Mouse (Mus musculus) myocyte (in vitro differentiated cells): ENCODE data around the gene Tob1. TPM values are rescaled to one million over a fixed set of nuclear protein-coding genes. Genes with fewer than 3 reads are reported as not detected.

Experiments
- H3K27me3 ChIP-seq: one replicate; pipeline ENCODE4 v1.6.1; 2011; ENCODE audit not compliant: control insufficient read depth, insufficient read depth, insufficient read length
- H3K36me3 ChIP-seq: one replicate; pipeline ENCODE4 v1.6.1; 2011; ENCODE audit not compliant: control insufficient read depth, insufficient read depth
- H3K4me2 ChIP-seq: one replicate; pipeline ENCODE4 v1.6.1; 2011; ENCODE audit warnings: low read depth, control low read depth
- H3K4me3 ChIP-seq: one replicate; pipeline ENCODE4 v1.5.1; 2011; ENCODE audit warnings: mild to moderate bottlenecking, control low read depth, moderate library complexity
- H3K79me2 ChIP-seq: one replicate; pipeline ENCODE4 v1.6.1; 2011; ENCODE audit not compliant: control insufficient read depth, insufficient read depth
- H3ac ChIP-seq: one replicate; pipeline ENCODE4 v1.6.1; 2011; ENCODE audit not compliant: control insufficient read depth, insufficient read length
- CEBPB ChIP-seq: IDR thresholded peaks from 2 replicates; pipeline ENCODE4 v1.6.1; 2011; ENCODE audit warnings: mild to moderate bottlenecking, moderate library complexity; ENCODE audit not compliant: poor library complexity, insufficient read depth, severe bottlenecking
- E2F4 ChIP-seq: IDR thresholded peaks from one replicate; pipeline ENCODE4 v1.6.1; 2011; ENCODE audit warnings: mild to moderate bottlenecking, control low read depth, moderate library complexity; ENCODE audit not compliant: insufficient read depth
- MAX ChIP-seq: IDR thresholded peaks from one replicate; pipeline ENCODE4 v1.6.1; 2011; ENCODE audit warnings: low read depth, mild to moderate bottlenecking, control low read depth
- MYOD1 ChIP-seq, 3 experiments: IDR thresholded peaks; one replicate each; pipeline ENCODE4 v1.6.1; 2011; ENCODE audit warnings: control low read depth in 2 of 3, low read depth in 2 of 3, mild to moderate bottlenecking in 2 of 3, moderate library complexity in 1 of 3; ENCODE audit not compliant: insufficient read length in 2 of 3, control insufficient read depth in 1 of 3
- MYOG ChIP-seq, 3 experiments: IDR thresholded peaks; one replicate each; pipeline ENCODE4 v1.6.1; 2011; ENCODE audit warnings: control low read depth in 2 of 3, low read depth in 2 of 3, mild to moderate bottlenecking in 2 of 3; ENCODE audit not compliant: insufficient read length in 2 of 3, control insufficient read depth in 1 of 3, insufficient read depth in 1 of 3
- POLR2A ChIP-seq: IDR thresholded peaks from one replicate; pipeline ENCODE4 v1.6.1; 2011; ENCODE audit warnings: low read depth, mild to moderate bottlenecking, control low read depth, moderate library complexity; ENCODE audit not compliant: insufficient read length
- POLR2AphosphoS2 ChIP-seq: IDR thresholded peaks from one replicate; pipeline ENCODE4 v1.6.1; 2011; ENCODE audit warnings: low read depth, control low read depth; ENCODE audit not compliant: insufficient read length
- REST ChIP-seq: IDR thresholded peaks from one replicate; pipeline ENCODE4 v1.6.1; 2011; ENCODE audit warnings: mild to moderate bottlenecking, control low read depth, moderate library complexity; ENCODE audit not compliant: insufficient read depth, insufficient read length
- SRF ChIP-seq: IDR thresholded peaks from one replicate; pipeline ENCODE4 v1.6.1; 2011; ENCODE audit warnings: low read depth; ENCODE audit not compliant: control insufficient read depth, insufficient read length
- TCF12 ChIP-seq: IDR thresholded peaks from one replicate; pipeline ENCODE4 v1.6.1; 2011; ENCODE audit warnings: mild to moderate bottlenecking, control low read depth; ENCODE audit not compliant: poor library complexity, insufficient read depth, severe bottlenecking
- TCF3 ChIP-seq: IDR thresholded peaks from one replicate; pipeline ENCODE4 v1.6.1; 2011; ENCODE audit warnings: low read depth, control low read depth; ENCODE audit not compliant: insufficient read length
- USF1 ChIP-seq: IDR thresholded peaks from one replicate; pipeline ENCODE4 v1.6.1; 2011; ENCODE audit warnings: low read depth, mild to moderate bottlenecking, control low read depth, moderate library complexity
- polyA plus RNA-seq: library from polyadenylated mRNA; unstranded; fragments of >200 nt; fragmentation: generic; extraction: Trizol; gene quantifications from one replicate; pipeline ENCODE4 v1.2.1, GENCODE M21; 2012; ENCODE audit warnings: missing spikeins

The Tob1 gene
- polyA plus RNA-seq, 1 experiment, result 32.8 TPM

DNA sequence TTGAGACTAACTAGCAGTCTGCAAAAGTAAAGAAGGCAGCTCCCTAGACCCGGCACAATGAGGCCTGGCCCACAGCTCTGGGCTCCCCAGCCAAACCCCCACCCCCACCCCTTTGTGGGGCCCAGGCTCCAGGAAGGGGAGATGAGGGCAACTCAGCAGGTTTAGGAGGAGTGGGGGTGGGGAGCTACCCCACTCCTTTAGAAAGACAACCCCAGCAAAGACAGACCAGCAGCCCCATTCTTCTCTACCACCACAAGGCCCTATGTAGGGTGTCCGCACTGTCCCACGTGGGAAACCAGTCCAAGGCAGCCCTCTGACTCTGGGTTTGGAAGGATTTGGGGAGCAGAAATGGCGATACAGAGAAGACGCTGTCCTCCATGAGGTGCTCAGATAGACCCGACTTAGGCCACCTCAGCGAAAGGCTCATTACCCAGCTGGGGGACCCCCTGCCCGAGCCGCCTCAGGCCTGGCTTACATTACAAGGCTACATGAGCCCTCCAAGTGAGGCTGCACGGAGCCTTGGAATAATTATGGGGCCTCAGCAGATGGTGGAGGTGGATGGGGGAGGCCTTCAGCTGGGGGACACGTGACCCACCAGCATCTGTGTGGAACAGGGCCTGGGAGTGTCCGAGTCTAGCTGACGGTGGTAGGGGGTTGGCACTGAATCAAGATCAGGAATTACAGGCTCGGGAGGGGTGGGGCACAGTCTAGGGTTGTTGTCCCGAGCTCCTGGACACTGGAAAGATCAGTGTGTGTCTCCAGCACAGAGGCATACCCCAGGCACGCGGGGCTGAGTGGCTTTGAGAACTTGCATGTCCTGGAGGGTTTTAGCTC lies 34.9 kb downstream of the Tob1 start, which contains the start of gene Wfikkn2:
Gene Wfikkn2, minus strand, starts transcription at position 51 of the 834 bp plus-strand sequence.
- Histone ChIP-seq H3K36me3 (no peaks in the 10 kb centered on the region), H3ac (no peak within 1 kb of the TSS), H3K27me3 (no peaks in the 10 kb centered on the region), H3K4me3 (no peak within 1 kb of the TSS), H3K79me2 (no peaks in the 10 kb centered on the region), H3K4me2 (peak within 1 kb of the TSS; percentile 34)
- TF ChIP-seq REST (no peak), MYOG (IDR thresholded peaks at IDR 0.05; ENCODE audit: control insufficient read depth in 1 of 3, insufficient read depth in 1 of 3, insufficient read length in 2 of 3, low read depth in 2 of 3) (peak in 1 of 3 experiments; percentile 58), MYOD1 (IDR thresholded peaks at IDR 0.05; ENCODE audit: control insufficient read depth in 1 of 3, insufficient read length in 2 of 3, low read depth in 2 of 3) (peak in 1 of 3 experiments; percentile 14), USF1 (peak; percentile 63), SRF (no peak)

DNA sequence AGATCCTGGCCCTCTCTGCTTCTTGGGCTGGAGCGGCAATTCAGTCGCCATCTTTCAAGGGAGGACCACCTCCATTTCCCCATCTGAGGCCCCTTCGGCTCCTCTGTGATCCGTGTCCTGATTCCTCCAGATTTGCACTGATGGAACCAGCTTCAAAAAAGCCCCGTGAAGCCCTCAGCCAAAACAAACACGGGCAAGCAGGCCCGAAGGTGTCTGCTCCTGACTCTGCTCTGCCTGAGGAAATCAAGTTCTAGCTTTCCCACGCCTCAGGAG lies 35.5 kb downstream of the Tob1 start:
- no peaks in the 10 kb centered on the region for H3K79me2 ChIP-seq
- no peak overlapping the region for H3K4me3 ChIP-seq
- no peaks in the 10 kb centered on the region for H3K27me3 ChIP-seq
- TF ChIP-seq REST (no peak), MYOG (IDR thresholded peaks at IDR 0.05; ENCODE audit: control insufficient read depth in 1 of 3, insufficient read depth in 1 of 3, insufficient read length in 2 of 3, low read depth in 2 of 3) (no peak), TCF3 (no peak), MYOD1 (IDR thresholded peaks at IDR 0.05; ENCODE audit: control insufficient read depth in 1 of 3, insufficient read length in 2 of 3, low read depth in 2 of 3) (no peak), E2F4 (no peak), SRF (no peak), USF1 (no peak), TCF12 (no peak), POLR2AphosphoS2 (no peak), CEBPB (no peak), POLR2A (no peak), MAX (no peak)
- no peaks in the 10 kb centered on the region for H3K36me3 ChIP-seq
- H3ac ChIP-seq, result no peak overlapping the region
- no peak overlapping the region for H3K4me2 ChIP-seq

DNA sequence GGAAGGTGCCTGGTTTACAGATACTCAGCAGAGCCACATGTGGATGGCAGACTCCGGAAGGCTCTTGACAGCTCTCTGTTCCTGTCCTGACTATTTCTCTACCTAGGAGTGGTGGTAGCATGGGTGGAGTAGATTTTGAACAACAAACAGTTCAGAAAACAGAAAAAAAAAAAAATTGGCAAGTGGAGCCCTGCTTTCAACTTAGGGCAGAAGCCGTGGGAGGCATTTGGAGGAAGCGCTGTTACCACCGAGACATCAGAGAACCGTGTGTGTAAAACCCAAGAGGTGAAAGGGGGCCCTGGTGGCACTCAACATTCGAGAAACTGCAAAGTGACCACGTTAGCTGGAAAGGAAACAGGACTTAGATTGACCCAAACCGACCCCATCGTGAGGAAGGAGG lies 41.9 kb downstream of the Tob1 start:
- Histone ChIP-seq H3ac (no peak overlapping the region), H3K36me3 (no peaks in the 10 kb centered on the region), H3K4me2 (peak overlapping the region; percentile 51), H3K27me3 (no peaks in the 10 kb centered on the region), H3K4me3 (no peak overlapping the region), H3K79me2 (no peaks in the 10 kb centered on the region)
- no peak for TF ChIP-seq POLR2A
- no peak for TF ChIP-seq REST
- no peak for TF ChIP-seq TCF12
- no peak for TF ChIP-seq POLR2AphosphoS2
- no peak for TF ChIP-seq USF1
- TF ChIP-seq MYOG (IDR thresholded peaks at IDR 0.05; ENCODE audit: control insufficient read depth in 1 of 3, insufficient read depth in 1 of 3, insufficient read length in 2 of 3, low read depth in 2 of 3), result no peak
- TF ChIP-seq SRF, result no peak
- TF ChIP-seq MAX, result no peak
- TF ChIP-seq TCF3, result no peak
- TF ChIP-seq CEBPB, result no peak
- TF ChIP-seq E2F4, result no peak

DNA sequence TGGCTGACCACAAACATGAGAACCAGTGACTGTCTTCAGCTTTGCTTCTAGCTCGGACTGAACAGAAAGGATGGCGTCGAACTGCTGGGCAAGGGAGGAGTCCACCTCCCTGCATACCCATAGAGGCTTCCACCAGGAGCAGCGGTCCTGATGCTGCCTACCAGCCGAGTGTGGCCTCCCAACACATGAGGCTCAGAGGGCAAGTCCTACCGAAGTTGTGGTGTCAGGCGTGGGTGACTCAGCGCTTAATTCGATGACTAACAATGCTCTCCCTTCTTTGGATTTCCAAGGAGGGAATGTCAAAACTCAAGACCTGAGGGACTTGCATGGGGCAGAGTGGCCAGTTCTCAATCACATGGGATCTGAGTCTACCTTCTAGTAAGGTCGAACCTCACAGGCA lies 42.4 kb downstream of the Tob1 start:
- Histone ChIP-seq H3K4me3 (no peak overlapping the region), H3K27me3 (no peaks in the 10 kb centered on the region), H3K4me2 (peak overlapping the region; percentile 51), H3K36me3 (no peaks in the 10 kb centered on the region), H3ac (no peak overlapping the region), H3K79me2 (no peaks in the 10 kb centered on the region)
- TF ChIP-seq TCF3, result no peak
- peak in 1 of 3 experiments; percentile 6 for TF ChIP-seq MYOD1 (IDR thresholded peaks at IDR 0.05; ENCODE audit: control insufficient read depth in 1 of 3, insufficient read length in 2 of 3, low read depth in 2 of 3)
- no peak for TF ChIP-seq SRF
- no peak for TF ChIP-seq REST
- no peak for TF ChIP-seq TCF12

DNA sequence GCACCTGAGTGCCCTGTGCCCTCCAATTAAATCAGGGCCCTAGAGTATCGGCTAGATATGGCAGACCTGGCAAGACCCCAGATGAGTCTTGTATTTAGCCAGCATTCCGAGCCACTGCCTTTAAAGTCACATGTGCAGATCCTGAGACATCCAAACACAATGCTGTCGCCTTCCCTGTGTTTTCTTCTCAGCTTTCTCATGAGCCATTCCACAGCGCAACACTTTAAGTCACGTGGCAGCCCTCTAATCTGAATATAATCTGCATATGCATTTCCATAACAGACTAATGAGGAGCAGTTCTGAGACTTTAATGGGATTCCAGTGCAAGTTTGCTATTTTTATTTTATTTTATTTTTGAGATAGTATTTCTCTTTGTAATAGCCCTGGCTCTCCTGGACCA lies 44.5 kb downstream of the Tob1 start:
- Histone ChIP-seq H3K4me3 (no peak overlapping the region), H3K4me2 (no peak overlapping the region), H3K36me3 (no peaks in the 10 kb centered on the region), H3K79me2 (no peaks in the 10 kb centered on the region), H3ac (no peak overlapping the region), H3K27me3 (no peaks in the 10 kb centered on the region)
- no peak for TF ChIP-seq POLR2A
- no peak for TF ChIP-seq SRF
- TF ChIP-seq MYOD1 (IDR thresholded peaks at IDR 0.05; ENCODE audit: control insufficient read depth in 1 of 3, insufficient read length in 2 of 3, low read depth in 2 of 3), result no peak
- no peak for TF ChIP-seq E2F4
- no peak for TF ChIP-seq TCF12
- TF ChIP-seq MYOG (IDR thresholded peaks at IDR 0.05; ENCODE audit: control insufficient read depth in 1 of 3, insufficient read depth in 1 of 3, insufficient read length in 2 of 3, low read depth in 2 of 3), result no peak
- TF ChIP-seq REST, result no peak
- no peak for TF ChIP-seq POLR2AphosphoS2
- no peak for TF ChIP-seq CEBPB
- TF ChIP-seq USF1, result no peak
- TF ChIP-seq TCF3, result no peak
- no peak for TF ChIP-seq MAX
